Mouse (Mus musculus) cortical plate, adult 2 months (tissue): ENCODE results near the gene Gm17349. TPM values are rescaled to one million over a fixed set of nuclear protein-coding genes. Genes with fewer than 3 reads are reported as not detected.

ENCODE experiments used
- H3K27ac ChIP-seq: fragments of 200-500 bp; 2 replicates; pipeline ENCODE4 v1.5.1; 2012; ENCODE audit warnings: low read length, control low read depth, inconsistent platforms; ENCODE audit not compliant: insufficient read depth
- H3K4me1 ChIP-seq: fragments of 200-500 bp; 2 replicates; pipeline ENCODE4 v1.6.1; 2011; ENCODE audit warnings: low read length; ENCODE audit not compliant: control insufficient read depth, insufficient read depth
- H3K4me3 ChIP-seq: fragments of 200-500 bp; 2 replicates; pipeline ENCODE4 v1.5.1; 2011; ENCODE audit warnings: mild to moderate bottlenecking, low read length, control low read depth; ENCODE audit not compliant: insufficient read depth
- CTCF ChIP-seq: fragments of 200-500 bp; IDR thresholded peaks from 2 replicates; pipeline ENCODE4 v1.5.1; 2011; ENCODE audit warnings: mild to moderate bottlenecking, control low read depth, low read length; ENCODE audit not compliant: insufficient read depth; ENCODE audit errors: extremely low read depth
- POLR2A ChIP-seq: fragments of 200-500 bp; IDR thresholded peaks from 2 replicates; pipeline ENCODE4 v1.6.1; 2011; ENCODE audit warnings: mild to moderate bottlenecking, low read length, control low read depth; ENCODE audit not compliant: insufficient read depth; ENCODE audit errors: extremely low read depth
- polyA plus RNA-seq: library from polyadenylated mRNA; depleted of rRNA; stranded (reverse); fragments of >200 nt; gene quantifications from 2 replicates; pipeline ENCODE4 v1.2.3, GENCODE M21; 2012; rRNA removed

Gene Gm17349
- polyA plus RNA-seq, 1 experiment = 1.8 TPM

DNA sequence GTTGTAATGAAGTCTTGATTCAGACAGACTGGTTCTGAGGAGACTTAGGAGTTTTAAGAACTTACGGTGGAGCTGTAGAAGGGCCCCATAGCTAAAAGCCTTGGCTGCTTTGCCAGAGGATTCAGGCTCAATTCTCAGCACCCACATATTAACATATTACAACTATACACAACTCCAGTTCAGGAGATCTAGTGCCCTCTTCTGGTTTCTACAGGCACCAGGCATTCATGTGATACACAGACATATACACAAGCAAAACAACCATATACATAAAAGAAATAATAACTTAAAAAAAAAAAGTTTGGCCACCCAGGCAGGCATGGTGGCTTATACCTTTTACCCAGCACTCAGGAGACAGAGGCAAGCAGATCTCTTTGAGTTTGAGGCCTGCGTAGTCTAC is 37.7 kb downstream of the Gm17349 start:
- no peak overlapping the region for H3K4me3 ChIP-seq
- H3K4me1 ChIP-seq = peaks cover 6% of the 10 kb centered on the region
- no peak overlapping the region for H3K27ac ChIP-seq
- TF ChIP-seq CTCF (no peak), POLR2A (no peak)

GRCm38 (mm10) chr15:99664600-99665451 is 40.5 kb downstream of the Gm17349 start:
- Histone ChIP-seq H3K4me1 (peaks cover 6% of the 10 kb centered on the region), H3K27ac (no peak overlapping the region; the same call in 1 of the 2 replicates), H3K4me3 (peak overlapping the region; percentile 28)
- TF ChIP-seq POLR2A = 0 out of 2 replicates have a peak, but pooled peaks have one; percentile 23
- no peak for TF ChIP-seq CTCF

DNA sequence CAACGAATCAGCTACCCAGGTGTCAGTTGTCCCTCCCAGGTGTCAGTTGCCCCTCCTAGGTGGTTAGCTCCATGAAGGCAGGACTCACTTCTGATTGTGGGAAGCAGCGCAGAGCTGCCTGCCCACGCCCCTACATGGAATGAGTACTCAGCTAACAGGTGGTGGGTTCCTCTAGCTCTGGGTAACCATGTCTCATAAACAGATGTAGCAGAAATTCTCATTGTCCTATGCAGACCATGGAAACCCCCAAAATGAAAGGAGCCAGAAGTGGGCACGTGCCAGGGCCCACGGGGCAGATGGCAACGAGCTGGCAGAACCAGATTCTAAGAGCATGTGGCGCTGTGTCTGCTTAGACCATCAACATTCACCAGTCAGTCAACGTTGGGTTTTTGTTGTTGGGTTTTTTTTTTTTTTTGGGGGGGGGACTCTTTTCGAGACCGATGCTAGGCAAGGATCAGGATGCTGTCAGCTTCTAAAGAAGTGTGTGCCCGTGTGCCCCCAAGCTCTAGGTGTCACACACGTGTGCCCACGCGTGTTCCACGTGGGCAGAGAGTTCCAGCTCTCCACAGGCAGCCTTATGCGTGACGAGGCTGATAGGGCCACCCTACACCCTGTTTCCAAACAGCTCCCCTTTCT is 41.2 kb downstream of the Gm17349 start:
- TF ChIP-seq POLR2A (no peak), CTCF (no peak)
- Histone ChIP-seq H3K4me1 (peaks cover 6% of the 10 kb centered on the region), H3K4me3 (peak overlapping the region; percentile 28; the same call in 1 of the 2 replicates), H3K27ac (no peak overlapping the region)

DNA sequence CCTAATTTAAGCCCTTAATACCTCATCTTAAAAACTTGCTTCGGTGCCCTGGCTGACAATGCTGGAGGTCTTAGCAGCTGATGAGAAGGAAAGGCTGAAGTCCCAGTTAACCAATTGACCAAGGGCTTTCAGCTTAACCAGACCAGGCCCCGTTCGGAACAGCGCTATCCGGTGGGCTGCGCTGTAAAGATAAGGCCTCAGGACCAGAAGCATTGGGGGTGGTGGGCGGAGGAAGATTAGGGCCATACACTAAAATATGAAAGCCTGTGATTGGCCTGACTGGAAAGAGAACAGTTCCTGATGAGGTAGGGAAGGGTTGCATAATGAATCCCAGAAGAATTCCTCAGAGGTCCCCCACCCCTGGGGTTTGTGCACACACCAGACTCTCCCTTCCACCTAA is 42.9 kb downstream of the Gm17349 start:
- Histone ChIP-seq H3K4me3 (no peak overlapping the region), H3K27ac (no peak overlapping the region), H3K4me1 (peaks cover 6% of the 10 kb centered on the region)
- TF ChIP-seq POLR2A = no peak

- TF ChIP-seq POLR2A (no peak), CTCF (no peak)
- H3K27ac ChIP-seq = no peak overlapping the region
- H3K4me1 ChIP-seq = peaks cover 6% of the 10 kb centered on the region
- H3K4me3 ChIP-seq = no peak overlapping the region
Measured at GRCm38 (mm10) chr15:99661121-99661830, 44.0 kb downstream of the Gm17349 start.

DNA sequence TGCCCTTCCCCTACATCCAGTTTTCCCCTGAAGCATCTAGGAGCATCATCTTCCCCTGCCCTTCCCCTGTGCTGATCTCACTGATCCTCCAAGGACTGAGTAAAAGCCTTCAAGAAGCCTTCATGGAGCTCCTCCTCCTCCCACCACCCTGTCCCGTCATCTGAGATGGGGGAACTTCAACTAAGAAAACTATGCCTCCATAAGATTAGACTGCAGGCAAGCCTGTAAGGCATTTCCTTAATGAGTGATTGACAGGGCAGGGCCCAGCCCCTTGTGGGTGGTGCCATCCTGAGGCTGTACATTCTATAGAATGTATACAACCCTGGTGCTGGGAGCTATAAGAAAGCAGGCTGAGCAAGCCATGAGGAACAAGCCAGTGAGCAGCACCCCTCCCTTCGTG is 46.9 kb downstream of the Gm17349 start:
- no peak overlapping the region for H3K27ac ChIP-seq
- H3K4me1 ChIP-seq = peaks cover 2% of the 10 kb centered on the region; the same call in 1 of the 2 replicates
- no peak overlapping the region for H3K4me3 ChIP-seq
- TF ChIP-seq CTCF (no peak), POLR2A (no peak)

GRCm38 (mm10) chr15:99655956-99656355 is 49.3 kb downstream of the Gm17349 start:
- Histone ChIP-seq H3K4me3 (no peak overlapping the region), H3K27ac (no peak overlapping the region), H3K4me1 (no peaks in the 10 kb centered on the region)
- no peak for TF ChIP-seq CTCF
- no peak for TF ChIP-seq POLR2A

GRCm38 (mm10) chr15:99653876-99654275 is 51.4 kb downstream of the Gm17349 start:
- Histone ChIP-seq H3K27ac (no peak overlapping the region), H3K4me3 (no peak overlapping the region), H3K4me1 (no peaks in the 10 kb centered on the region)
- TF ChIP-seq CTCF = no peak
- TF ChIP-seq POLR2A = no peak

GRCm38 (mm10) chr15:99653291-99653690 is 52.0 kb downstream of the Gm17349 start:
- Histone ChIP-seq H3K27ac (no peak overlapping the region), H3K4me3 (no peak overlapping the region), H3K4me1 (no peaks in the 10 kb centered on the region)
- TF ChIP-seq CTCF (no peak; the same call in 1 of the 2 replicates), POLR2A (no peak)

Other genes starting within 250 kb of the Gm17349 start
- gene Nckap5l, start 247.7 kb downstream of the Gm17349 start, polyA plus RNA-seq = 11.9 TPM in 2 replicates
- gene Bcdin3d, start 230.8 kb downstream of the Gm17349 start, polyA plus RNA-seq = 5.1 and 5.3 TPM in 2 replicates
- 162 and 172 TPM in 2 replicates for gene Faim2, start 177.3 kb downstream of the Gm17349 start, polyA plus RNA-seq
- 0.09 and 0.21 TPM in 2 replicates for gene Aqp2, start 126.4 kb downstream of the Gm17349 start, polyA plus RNA-seq
- gene Aqp5, start 114.7 kb downstream of the Gm17349 start, polyA plus RNA-seq = 0.40 and 0.58 TPM in 2 replicates
- 0.46 and 0.62 TPM in 2 replicates for gene Aqp6, start 104.1 kb downstream of the Gm17349 start, polyA plus RNA-seq
- gene Racgap1, start 53.8 kb downstream of the Gm17349 start, polyA plus RNA-seq = 10.3 and 13.3 TPM in 2 replicates
- gene Asic1, start 35.1 kb downstream of the Gm17349 start, polyA plus RNA-seq = 54.1 and 59.0 TPM in 2 replicates
- gene Smarcd1, start 3.4 kb downstream of the Gm17349 start, polyA plus RNA-seq = 150 and 157 TPM in 2 replicates
- gene Gpd1, start 12.0 kb upstream of the Gm17349 start, polyA plus RNA-seq = 55.3 and 60.4 TPM in 2 replicates
- 226 and 237 TPM in 2 replicates for gene Cox14, start 20.1 kb upstream of the Gm17349 start, polyA plus RNA-seq
- 42.5 and 44.5 TPM in 2 replicates for gene Cers5, start 67.4 kb upstream of the Gm17349 start, polyA plus RNA-seq
- gene Lima1, start 170.0 kb upstream of the Gm17349 start, polyA plus RNA-seq = 12.1 and 12.4 TPM in 2 replicates